Mouse (Mus musculus): ENCODE results near the gene Trdmt1.
A peak's percentile ranks its signal among the peaks of the same experiment; 100 is the strongest.

Trdmt1 gene

GRCm38 (mm10) chr2:13557145-13558030 lies 12.9 kb upstream of the Trdmt1 start:
- no peak for DNase-seq (ENCODE audit: low read depth, low spot score)

GRCm38 (mm10) chr2:13556239-13556638 lies 11.8 kb upstream of the Trdmt1 start:
- no peak for DNase-seq (ENCODE audit: low read depth, low spot score)

- no peak for DNase-seq (ENCODE audit: low read depth, low spot score)
Measured at GRCm38 (mm10) chr2:13553966-13554365, 9.5 kb upstream of the Trdmt1 start.

- no peak for DNase-seq (ENCODE audit: low read depth, low spot score)
Measured at GRCm38 (mm10) chr2:13548749-13549148, 4.3 kb upstream of the Trdmt1 start.

- no peak for DNase-seq (ENCODE audit: low read depth, low spot score)
Measured at GRCm38 (mm10) chr2:13543519-13544124, 846 bp downstream of the Trdmt1 start.

- no peak for DNase-seq (ENCODE audit: low read depth, low spot score)
Measured at GRCm38 (mm10) chr2:13539860-13540259, 4.6 kb downstream of the Trdmt1 start.

- DNase-seq (ENCODE audit: low read depth, low spot score), result no peak
Measured at GRCm38 (mm10) chr2:13538704-13539377, 5.6 kb downstream of the Trdmt1 start.

- no peak for DNase-seq (ENCODE audit: low read depth, low spot score)
Measured at GRCm38 (mm10) chr2:13538258-13538657, 6.2 kb downstream of the Trdmt1 start.

- no peak for DNase-seq (ENCODE audit: low read depth, low spot score)
Measured at GRCm38 (mm10) chr2:13537733-13538132, 6.7 kb downstream of the Trdmt1 start.

GRCm38 (mm10) chr2:13536747-13537146 lies 7.7 kb downstream of the Trdmt1 start:
- no peak for DNase-seq (ENCODE audit: low read depth, low spot score)

- DNase-seq (ENCODE audit: low read depth, low spot score), result no peak
Measured at GRCm38 (mm10) chr2:13530639-13531038, 13.8 kb downstream of the Trdmt1 start.

- no peak for DNase-seq (ENCODE audit: low read depth, low spot score)
Measured at GRCm38 (mm10) chr2:13529253-13529933, 15.1 kb downstream of the Trdmt1 start.

- no peak for DNase-seq (ENCODE audit: low read depth, low spot score)
Measured at GRCm38 (mm10) chr2:13527531-13527930, 16.9 kb downstream of the Trdmt1 start.

- no peak for DNase-seq (ENCODE audit: low read depth, low spot score)
Measured at GRCm38 (mm10) chr2:13527125-13527524, 17.3 kb downstream of the Trdmt1 start.

- no peak for DNase-seq (ENCODE audit: low read depth, low spot score)
Measured at GRCm38 (mm10) chr2:13526205-13526604, 18.3 kb downstream of the Trdmt1 start.

GRCm38 (mm10) chr2:13523540-13524456 lies 20.7 kb downstream of the Trdmt1 start:
- peak; percentile 70 for DNase-seq (ENCODE audit: low read depth, low spot score)

- no peak for DNase-seq (ENCODE audit: low read depth, low spot score)
Measured at GRCm38 (mm10) chr2:13522106-13522505, 22.4 kb downstream of the Trdmt1 start.

GRCm38 (mm10) chr2:13514949-13515348 lies 29.5 kb downstream of the Trdmt1 start:
- no peak for DNase-seq (ENCODE audit: low read depth, low spot score)

- DNase-seq (ENCODE audit: low read depth, low spot score), result no peak
Measured at GRCm38 (mm10) chr2:13502717-13503116, 41.8 kb downstream of the Trdmt1 start.

GRCm38 (mm10) chr2:13501553-13501952 lies 42.9 kb downstream of the Trdmt1 start:
- DNase-seq (ENCODE audit: low read depth, low spot score), result no peak

Measured in telencephalon, adult 2 months (tissue).